ENCODE assay signal across 8 mouse cellular contexts in genomic region chr11:50915671-50916320, GRCm38 (mm10). TPM values are rescaled to one million over a fixed set of nuclear protein-coding genes. Genes with fewer than 3 reads are reported as not detected.
DNase-seq lines count a peak whose midpoint lies in the region; ATAC-seq and TF ChIP-seq lines count a peak whose summit lies in the region.

TSS of gene Zfp2 (minus strand) at chr11:50916165.

- H3K9me3 ChIP-seq in ES-Bruce4 (replicated peaks; ENCODE audit: control insufficient read depth, insufficient read depth, low read length, poor library complexity, severe bottlenecking) = no peaks in the 10 kb centered on the region
- H3K9me3 ChIP-seq in lung, embryonic 14.5 days (ENCODE audit: low read depth, low read length) = no peaks in the 10 kb centered on the region

- TF ChIP-seq POLR2A in ES-Bruce4 (IDR thresholded peaks at IDR 0.05; ENCODE audit: insufficient read depth, low read length) = peak; percentile 29
- TF ChIP-seq POLR2A in thymus, adult 2 months (IDR thresholded peaks at IDR 0.05; ENCODE audit: control insufficient read depth, extremely low read depth, insufficient read depth, low read length, poor library complexity) = no peak

- H3K4me2 ChIP-seq in lung, embryonic 14.5 days = peak within 1 kb of the TSS; percentile 59

- 0 out of 2 replicates have a peak within 1 kb of the TSS, but pooled peaks have one; percentile 1 for H3K27ac ChIP-seq in ES-Bruce4 (ENCODE audit: insufficient read depth, low read length)
- H3K27ac ChIP-seq in lung, embryonic 14.5 days (ENCODE audit: low read depth) = peak within 1 kb of the TSS; percentile 67
- H3K27ac ChIP-seq in thymus, adult 2 months (ENCODE audit: control insufficient read depth, insufficient read depth, low read length) = no peak within 1 kb of the TSS

- H3K36me3 ChIP-seq in ES-Bruce4 (ENCODE audit: control insufficient read depth, insufficient read depth, low read length, poor library complexity, severe bottlenecking) = no peaks in the 10 kb centered on the region; the same call in none of the 2 replicates
- peaks cover 11% of the 10 kb centered on the region; the same call in 1 of the 2 replicates for H3K36me3 ChIP-seq in lung, embryonic 14.5 days (ENCODE audit: insufficient read depth)
- no peaks in the 10 kb centered on the region for H3K36me3 ChIP-seq in thymus, adult 2 months (ENCODE audit: control insufficient read depth, insufficient read depth, low read length)

- TF ChIP-seq CTCF in ES-Bruce4 (IDR thresholded peaks at IDR 0.05; ENCODE audit: low read depth, low read length) = peak; percentile 31
- TF ChIP-seq CTCF in lung, embryonic 14.5 days (IDR thresholded peaks at IDR 0.05; ENCODE audit: low read depth) = peak; percentile 76
- TF ChIP-seq CTCF in thymus, adult 2 months (IDR thresholded peaks at IDR 0.05; ENCODE audit: borderline replicate concordance, control insufficient read depth, extremely low read depth, insufficient read depth, low read length, poor library complexity) = peak; percentile 45; the same call in 1 of the 2 replicates

- peak; percentile 99 for ATAC-seq in hematopoietic stem cell, adult 5-6 weeks (replicated peaks in 1 of 2; ENCODE audit: insufficient read depth in 1 of 2, low FRiP score in 2 of 2, low TSS enrichment in 1 of 2, low read depth in 1 of 2, poor library complexity in 2 of 2, severe bottlenecking in 2 of 2)
- ATAC-seq in lung, embryonic 14.5 days (ENCODE audit: insufficient read depth) = peak; percentile 99

- H3K4me3 ChIP-seq in ES-Bruce4 (ENCODE audit: low read depth, low read length) = peak within 1 kb of the TSS; percentile 99
- H3K4me3 ChIP-seq in lung, embryonic 14.5 days (ENCODE audit: low read depth, low read length) = peak within 1 kb of the TSS; percentile 86
- H3K4me3 ChIP-seq in thymus, adult 2 months (ENCODE audit: control insufficient read depth, insufficient read depth, low read length) = peak within 1 kb of the TSS; percentile 94

- H3K27me3 ChIP-seq in ES-Bruce4 (ENCODE audit: control insufficient read depth, insufficient read depth, low read length, poor library complexity, severe bottlenecking) = no peaks in the 10 kb centered on the region
- H3K27me3 ChIP-seq in lung, embryonic 14.5 days (ENCODE audit: insufficient read depth, low read length) = no peaks in the 10 kb centered on the region
- H3K27me3 ChIP-seq in thymus, adult 2 months (ENCODE audit: control insufficient read depth, insufficient read depth, low read length) = no peaks in the 10 kb centered on the region

- peak; percentile 93 for DNase-seq in cerebellum, adult 11-12 months
- DNase-seq in forelimb bud, embryonic 11.5 days (ENCODE audit: low read depth, low spot score) = peak; percentile 94
- peak; percentile 91 to 94 for DNase-seq in layer of hippocampus, adult 8-10 months (ENCODE audit: low spot score in 2 of 2)
- peak; percentile 97 for DNase-seq in lung, embryonic 14.5 days
- DNase-seq in ovary, adult 18-20 months (ENCODE audit: low spot score) = peak; percentile 87
- peak; percentile 88 for DNase-seq in thymus, adult 2 months

- WGBS in lung, embryonic 14.5 days = under 1% methylated on average over 47 of the region's 47 CpGs
- WGBS in thymus, adult 2 months = under 1% methylated on average over 47 of the region's 47 CpGs

- peak within 1 kb of the TSS; percentile 91 for H3K9ac ChIP-seq in ES-Bruce4 (ENCODE audit: low read depth, poor library complexity, severe bottlenecking)
- H3K9ac ChIP-seq in lung, embryonic 14.5 days = peak within 1 kb of the TSS; percentile 85

- no peak for TF ChIP-seq EP300 in ES-Bruce4 (IDR thresholded peaks at IDR 0.05; ENCODE audit: insufficient read depth, low read depth, low read length)

- H3K4me1 ChIP-seq in ES-Bruce4 (ENCODE audit: control insufficient read depth, insufficient read depth, low read length) = no peaks in the 10 kb centered on the region
- H3K4me1 ChIP-seq in lung, embryonic 14.5 days (ENCODE audit: insufficient read depth) = no peaks in the 10 kb centered on the region
- H3K4me1 ChIP-seq in thymus, adult 2 months (replicated peaks; ENCODE audit: control insufficient read depth, insufficient read depth, low read length) = no peaks in the 10 kb centered on the region; the same call in 1 of the 2 replicates

RNA-seq across cellular contexts. Expression of gene Zfp2, which starts in this region (rescaled TPM):
- 16.5 and 16.8 TPM in 2 replicates for polyA plus RNA-seq in ES-Bruce4 (2011; ENCODE audit: insufficient read depth, insufficient read length, low read depth, missing spikeins)
- total RNA-seq in hematopoietic stem cell, adult 5-6 weeks (2017) = 5.2 and 11.4 TPM in 2 replicates
- total RNA-seq in layer of hippocampus, adult 8-10 months (2022) = 10 to 100 TPM; 18.2 to 27.4 (median 20.4) TPM
- 13.1 and 14.7 TPM in 2 replicates for polyA plus RNA-seq in lung, embryonic 14.5 days (2014; fragmentation: Nextera tagmentation; extraction: Ambion mirVana)
- 0.59 TPM in 2 replicates for polyA plus RNA-seq in thymus, adult 2 months (2012; rRNA removed)

Comparison
In these comparisons a context has a peak if more than half of its experiments do, and no peak if none do; other contexts are left out.
1. Peak in DNase-seq and H3K4me3 ChIP-seq in thymus, adult 2 months; RNA of the gene not detected or under 1 TPM.